Mouse (Mus musculus): ENCODE results near the gene Cpsf3.

Gene Cpsf3

DNA sequence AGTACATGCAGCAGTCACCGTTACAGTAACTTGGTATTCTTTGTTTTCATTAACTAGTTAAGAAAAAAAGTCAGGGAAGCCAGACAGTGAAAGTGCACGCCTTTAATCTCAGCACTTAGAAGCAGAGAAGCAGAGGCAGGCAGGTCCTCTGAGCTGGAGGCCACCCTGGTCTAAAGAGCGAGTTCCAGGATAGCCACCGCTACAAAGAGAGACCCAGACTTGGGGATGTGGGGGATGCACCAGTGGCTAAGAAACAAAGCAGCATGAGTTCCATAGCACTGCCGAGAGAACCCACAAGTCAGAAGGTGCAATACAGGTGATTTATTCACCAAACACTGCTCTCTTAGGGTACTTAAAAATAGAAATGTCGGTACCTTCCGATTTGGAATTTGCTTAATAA is 47.8 kb downstream of the Cpsf3 start:
- no peak for DNase-seq (ENCODE audit: extremely low spot score)

DNA sequence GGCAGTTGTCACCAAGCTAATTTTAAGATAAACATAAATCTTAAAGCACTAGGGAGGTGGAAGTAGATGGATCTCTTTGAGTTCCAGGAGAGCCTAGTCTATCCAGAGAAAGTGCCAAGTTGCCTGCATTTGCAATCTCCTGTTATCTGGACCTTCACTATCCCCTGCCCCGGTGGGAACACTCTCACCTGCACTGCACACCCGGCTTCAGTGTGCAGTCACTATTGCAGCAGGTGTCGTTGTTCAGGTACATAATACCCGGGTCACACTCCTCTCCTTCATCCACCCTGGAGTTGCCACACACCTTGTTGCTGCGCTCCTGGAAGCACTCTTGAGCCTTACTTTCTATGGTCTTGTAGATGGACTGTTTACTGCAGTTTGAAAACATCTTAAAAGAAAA is 48.6 kb downstream of the Cpsf3 start:
- DNase-seq (ENCODE audit: extremely low spot score), result no peak

DNA sequence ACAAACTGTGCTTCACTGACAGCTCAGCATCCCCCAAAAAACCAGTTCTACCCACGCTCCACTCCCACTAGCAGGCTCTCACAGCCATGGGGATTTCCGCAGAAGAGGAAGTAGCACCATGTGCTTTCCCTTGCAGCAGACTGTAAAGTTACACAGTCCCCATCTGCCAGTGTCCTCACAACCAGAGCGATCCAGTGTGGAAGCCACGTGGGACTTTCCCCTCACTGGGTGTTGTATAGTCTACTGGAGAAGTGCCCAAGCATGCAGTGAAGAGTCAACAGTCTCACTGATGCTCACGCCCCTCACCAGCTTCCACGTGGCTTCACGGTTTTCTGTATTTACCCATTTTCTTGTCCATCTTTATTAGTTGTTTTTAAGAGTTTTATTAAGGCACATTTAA is 50.7 kb downstream of the Cpsf3 start:
- no peak for DNase-seq (ENCODE audit: extremely low spot score)

DNA sequence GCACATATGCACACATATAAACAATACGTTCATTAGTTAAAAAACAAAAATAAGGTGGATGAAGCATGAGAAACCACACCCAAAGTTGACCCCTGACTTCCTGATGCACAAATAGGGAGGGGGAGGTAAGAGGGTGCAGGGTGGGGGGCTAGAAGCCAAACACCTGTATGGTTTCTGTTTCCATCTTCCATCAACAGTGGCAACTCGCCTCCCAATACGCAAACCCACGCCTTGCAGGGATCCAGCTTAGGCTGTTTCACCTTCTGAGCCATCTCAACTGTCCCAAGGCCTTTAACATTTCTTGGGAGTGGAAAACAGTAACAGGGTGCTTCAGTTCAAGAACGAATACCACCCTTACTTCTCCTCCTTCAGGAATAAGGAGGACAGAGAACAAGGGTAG is 52.0 kb downstream of the Cpsf3 start:
- no peak for DNase-seq (ENCODE audit: extremely low spot score)

DNA sequence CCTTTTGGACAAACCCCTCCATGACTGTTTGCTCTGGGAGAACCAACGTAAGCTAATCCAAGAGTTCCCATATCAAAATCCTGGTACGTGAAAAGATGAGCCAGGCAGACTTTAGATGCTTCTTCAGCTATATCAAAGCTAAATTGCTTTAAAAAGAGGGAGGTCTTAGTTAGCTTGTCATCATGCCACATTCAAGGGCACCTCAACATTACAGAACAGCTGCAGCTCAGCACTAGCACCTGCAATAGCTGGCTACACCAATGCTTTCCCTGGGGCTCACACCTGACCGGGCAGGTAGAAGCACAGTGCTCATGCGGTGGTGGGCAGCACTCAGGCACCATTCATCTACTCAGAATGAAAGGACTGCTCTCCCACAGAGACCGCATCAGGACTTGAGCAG is 55.5 kb downstream of the Cpsf3 start:
- no peak for DNase-seq (ENCODE audit: extremely low spot score)

DNA sequence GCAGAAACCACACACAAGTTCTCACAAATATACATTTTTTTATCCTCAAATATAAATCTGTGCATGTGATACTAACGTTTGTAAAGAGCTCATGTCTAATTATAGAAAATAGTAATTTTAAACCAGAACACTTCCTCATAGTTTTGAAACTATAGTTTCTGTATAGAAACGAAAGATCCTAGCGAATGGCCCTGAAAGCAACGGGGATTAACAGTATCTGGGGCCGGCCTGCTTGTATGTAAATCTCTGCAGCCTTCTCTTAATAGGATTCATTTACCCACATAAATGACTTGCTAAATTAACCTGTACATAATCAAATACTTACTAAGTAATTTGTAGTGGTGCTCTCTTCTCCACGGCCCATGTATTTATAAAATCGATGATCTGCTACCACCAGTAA is 61.8 kb downstream of the Cpsf3 start:
- no peak for DNase-seq (ENCODE audit: extremely low spot score)

DNA sequence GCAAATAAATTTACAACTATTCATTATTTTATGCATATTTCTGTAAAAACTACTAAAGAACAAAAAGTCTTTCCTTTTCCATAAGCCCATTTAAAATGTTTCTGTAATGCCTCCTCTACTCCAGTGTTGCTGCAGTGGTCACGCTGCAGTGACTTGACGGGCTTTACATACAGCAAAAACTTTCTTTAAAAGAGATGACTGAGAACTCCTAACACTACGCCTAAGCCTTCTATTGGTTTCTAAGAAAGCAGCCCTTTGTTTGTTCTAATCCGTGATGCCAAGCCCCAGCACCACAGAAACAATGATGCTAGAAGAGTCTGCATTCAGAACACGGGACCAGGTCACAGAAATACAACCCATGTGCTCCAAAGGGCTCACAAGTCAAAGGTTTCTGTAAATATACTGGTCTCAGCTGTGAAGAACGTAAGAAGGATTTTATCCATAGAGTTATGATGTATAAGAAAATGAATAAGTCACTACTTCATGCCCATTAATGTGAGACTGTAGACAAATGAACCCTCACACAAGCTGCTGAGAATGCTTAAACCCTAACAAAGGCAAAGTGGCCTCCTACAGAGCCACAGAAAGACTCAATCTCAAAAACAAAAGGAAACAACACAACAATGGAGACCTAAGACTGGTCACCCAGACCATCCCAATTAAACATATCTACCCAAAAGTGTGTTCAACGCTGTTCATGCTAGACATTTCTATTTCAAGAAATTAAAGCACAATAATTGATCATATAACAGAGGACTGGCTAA is 65.1 kb downstream of the Cpsf3 start:
- peak; percentile 12 for DNase-seq (ENCODE audit: extremely low spot score)

DNA sequence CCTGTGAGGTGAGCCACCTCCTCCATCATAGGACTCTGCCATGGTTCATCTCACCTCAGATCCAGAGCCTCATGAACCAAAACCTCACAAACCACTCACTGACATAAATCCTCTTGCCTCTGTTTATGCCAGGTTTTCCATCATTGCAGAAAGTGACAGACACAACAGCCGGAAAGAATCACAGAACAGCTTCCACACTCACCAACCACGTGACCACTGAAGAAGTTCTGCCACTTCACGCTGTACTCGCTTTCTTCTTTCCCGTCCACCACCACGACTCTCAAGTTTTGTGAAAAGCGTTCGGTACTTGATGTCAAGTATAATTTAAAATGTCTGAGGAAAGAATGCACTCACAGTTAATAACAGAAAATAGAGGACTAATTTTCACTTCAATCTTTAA is 68.5 kb downstream of the Cpsf3 start:
- no peak for DNase-seq (ENCODE audit: extremely low spot score)

DNA sequence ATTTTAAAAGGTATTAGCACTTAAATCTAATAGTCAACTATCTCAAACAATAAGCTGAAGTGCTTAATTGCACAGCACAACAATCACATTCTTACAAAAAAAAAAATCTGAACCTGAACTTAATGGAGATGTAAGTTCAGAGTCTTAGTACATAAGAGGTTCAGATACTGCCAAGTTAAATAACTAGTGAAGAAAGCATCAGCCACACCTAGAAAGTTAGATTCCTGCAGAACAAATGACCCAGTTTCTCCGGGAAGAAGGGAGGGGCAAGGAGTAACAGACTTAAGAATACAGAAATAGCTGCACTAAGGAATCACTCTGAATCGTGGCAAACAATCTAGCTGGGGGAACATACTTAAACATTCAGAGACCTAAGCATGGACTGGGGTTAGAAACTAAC is 77.5 kb downstream of the Cpsf3 start:
- no peak for DNase-seq (ENCODE audit: extremely low spot score)

DNA sequence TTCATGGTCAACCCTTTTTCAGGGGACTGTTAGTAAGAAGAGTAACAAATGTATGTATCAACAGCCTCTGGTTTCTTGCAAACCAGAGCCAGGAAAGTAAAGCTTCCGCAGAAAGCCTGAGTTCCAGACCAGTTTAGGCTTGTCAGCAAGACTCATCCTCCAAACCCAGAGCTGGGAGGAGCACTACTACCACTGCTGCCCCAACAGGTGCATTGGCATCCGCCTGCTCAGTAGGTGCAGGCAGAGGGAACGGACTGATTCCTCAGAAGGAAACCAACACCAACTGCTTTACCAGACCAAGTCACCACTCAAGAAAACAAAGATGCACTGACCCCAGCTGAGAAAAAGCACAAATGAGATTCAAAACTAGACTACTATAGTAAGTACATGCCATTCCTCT is 78.0 kb downstream of the Cpsf3 start:
- DNase-seq (ENCODE audit: extremely low spot score), result no peak

Data from embryo, embryonic 9.5 days (tissue).